Mouse (Mus musculus): ENCODE results near the gene Ap1b1.

- TF ChIP-seq CTCF (IDR thresholded peaks at IDR 0.05; ENCODE audit: borderline replicate concordance, control insufficient read depth, extremely low read depth, insufficient read depth, low read length, poor library complexity): no peak
- no peak for TF ChIP-seq POLR2A (IDR thresholded peaks at IDR 0.05; ENCODE audit: control insufficient read depth, extremely low read depth, insufficient read depth, low read length, poor library complexity)
These were observed 20.3 kb upstream of the Ap1b1 start for GRCm38 (mm10) chr11:4966325-4966724.

All from thymus, adult 2 months (tissue).